Mouse (Mus musculus): Measurements from ENCODE around the gene Ccsap.
"Not testable (repeated sequence)": the region's sequence is repeated elsewhere in the genome, so short reads cannot be mapped to it uniquely, and the experiment has no call there.

Ccsap gene

GRCm38 (mm10) chr8:123832757-123833156 is 27.3 kb downstream of the Ccsap start:
- peak; percentile 56 for DNase-seq

GRCm38 (mm10) chr8:123827523-123827922 is 32.5 kb downstream of the Ccsap start:
- no peak for DNase-seq

GRCm38 (mm10) chr8:123826758-123827157 is 33.3 kb downstream of the Ccsap start:
- no peak for DNase-seq

GRCm38 (mm10) chr8:123826001-123826400 is 34.0 kb downstream of the Ccsap start:
- no peak for DNase-seq

- no peak for DNase-seq
Observed at GRCm38 (mm10) chr8:123823532-123824123, 36.4 kb downstream of the Ccsap start.

GRCm38 (mm10) chr8:123823111-123823510 is 36.9 kb downstream of the Ccsap start:
- DNase-seq = no peak

- DNase-seq = no peak
Observed at GRCm38 (mm10) chr8:123820780-123821179, 39.2 kb downstream of the Ccsap start.

- no peak for DNase-seq
Observed at GRCm38 (mm10) chr8:123819683-123820610, 40.1 kb downstream of the Ccsap start.

GRCm38 (mm10) chr8:123817747-123818146 is 42.3 kb downstream of the Ccsap start:
- DNase-seq = no peak

- DNase-seq = no peak
Observed at GRCm38 (mm10) chr8:123816939-123817338, 43.1 kb downstream of the Ccsap start.

- no peak for DNase-seq
Observed at GRCm38 (mm10) chr8:123815325-123815724, 44.7 kb downstream of the Ccsap start.

GRCm38 (mm10) chr8:123813892-123814266 is 46.1 kb downstream of the Ccsap start:
- no peak for DNase-seq

GRCm38 (mm10) chr8:123813173-123813891 is 46.7 kb downstream of the Ccsap start:
- no peak for DNase-seq

- no peak for DNase-seq
Observed at GRCm38 (mm10) chr8:123812227-123812626, 47.8 kb downstream of the Ccsap start.

GRCm38 (mm10) chr8:123809342-123809741 is 50.7 kb downstream of the Ccsap start:
- not testable (repeated sequence) for DNase-seq

- DNase-seq = no peak
Observed at GRCm38 (mm10) chr8:123808671-123809070, 51.3 kb downstream of the Ccsap start.

- no peak for DNase-seq
Observed at GRCm38 (mm10) chr8:123807852-123808573, 52.0 kb downstream of the Ccsap start.

- DNase-seq = no peak
Observed at GRCm38 (mm10) chr8:123807024-123807431, 53.0 kb downstream of the Ccsap start.

- DNase-seq = no peak
Observed at GRCm38 (mm10) chr8:123806374-123806935, 53.6 kb downstream of the Ccsap start.

GRCm38 (mm10) chr8:123805718-123806373 is 54.2 kb downstream of the Ccsap start, which contains the start of gene Rab4a:
TSS of gene Rab4a (plus strand) at chr8:123805985.
- peak; percentile 89 for DNase-seq

- no peak for DNase-seq
Observed at GRCm38 (mm10) chr8:123805209-123805717, 54.7 kb downstream of the Ccsap start.

GRCm38 (mm10) chr8:123804586-123804985 is 55.4 kb downstream of the Ccsap start:
- DNase-seq = no peak

Measured in right cerebral cortex, postnatal 14 days (tissue).